Mouse (Mus musculus) midbrain, embryonic 11.5 days (tissue): ENCODE measurements around the gene 4933405L10Rik. TPM values are rescaled to one million over a fixed set of nuclear protein-coding genes. Genes with fewer than 3 reads are reported as not detected.

ENCODE experiments used
- ATAC-seq: fragments of 200-750 bp; cut with Nextera tagmentation; 2 replicates; pipeline ENCODE4 v1.8.0; 2017; ENCODE audit warnings: moderate TSS enrichment, moderate library complexity; ENCODE audit not compliant: low FRiP score
- DNase-seq: peaks from one replicate; pipeline ENCODE4 v3.0.0; 2015; ENCODE audit warnings: low spot score; ENCODE audit errors: missing footprints
- H3K27ac ChIP-seq: fragments of 300-500 bp; sonication (generic); 2 replicates; pipeline ENCODE4 v1.5.1; 2014; ENCODE audit warnings: low read depth, low read length
- H3K27me3 ChIP-seq: fragments of 300-500 bp; sonication (generic); 2 replicates; pipeline ENCODE4 v1.6.1; 2014; ENCODE audit warnings: mild to moderate bottlenecking, low read length, moderate library complexity, mixed read lengths; ENCODE audit not compliant: control insufficient read depth, insufficient read depth
- H3K36me3 ChIP-seq: fragments of 300-500 bp; sonication (generic); 2 replicates; pipeline ENCODE4 v1.6.1; 2014; ENCODE audit warnings: mild to moderate bottlenecking, low read length, moderate library complexity, mixed read lengths; ENCODE audit not compliant: control insufficient read depth, insufficient read depth
- H3K4me1 ChIP-seq: fragments of 300-500 bp; sonication (generic); 2 replicates; pipeline ENCODE4 v1.6.1; 2014; ENCODE audit warnings: low read length; ENCODE audit not compliant: control insufficient read depth, insufficient read depth
- H3K4me2 ChIP-seq: fragments of 300-500 bp; sonication (generic); 2 replicates; pipeline ENCODE4 v1.6.1; 2014; ENCODE audit warnings: mild to moderate bottlenecking, moderate library complexity
- H3K4me3 ChIP-seq: fragments of 300-500 bp; sonication (generic); 2 replicates; pipeline ENCODE4 v1.5.1; 2014; ENCODE audit warnings: low read depth, low read length
- H3K9ac ChIP-seq: fragments of 300-500 bp; sonication (generic); 2 replicates; pipeline ENCODE4 v1.6.1; 2014; ENCODE audit warnings: low read length
- H3K9me3 ChIP-seq: fragments of 300-500 bp; sonication (generic); 2 replicates; pipeline ENCODE4 v1.6.1; 2016; ENCODE audit warnings: low read length; ENCODE audit not compliant: control insufficient read depth
- WGBS: fragments of 180-500 bp; shearing (Covaris S2); extraction: QIAGEN DNeasy Blood & Tissue Kit; methylation state at CpG from one replicate; pipeline ENCODE4 v1.1.7; 2014; 5-methylcytosine and 5-hydroxymethylcytosine counted together
- polyA plus RNA-seq: library from polyadenylated mRNA; unstranded; fragments of >200 nt; fragmentation: Nextera tagmentation; extraction: Ambion mirVana; gene quantifications from 2 replicates; pipeline ENCODE4 v1.2.1, GENCODE M21; 2014

4933405L10Rik gene
- not detected in 2 replicates for polyA plus RNA-seq

DNA sequence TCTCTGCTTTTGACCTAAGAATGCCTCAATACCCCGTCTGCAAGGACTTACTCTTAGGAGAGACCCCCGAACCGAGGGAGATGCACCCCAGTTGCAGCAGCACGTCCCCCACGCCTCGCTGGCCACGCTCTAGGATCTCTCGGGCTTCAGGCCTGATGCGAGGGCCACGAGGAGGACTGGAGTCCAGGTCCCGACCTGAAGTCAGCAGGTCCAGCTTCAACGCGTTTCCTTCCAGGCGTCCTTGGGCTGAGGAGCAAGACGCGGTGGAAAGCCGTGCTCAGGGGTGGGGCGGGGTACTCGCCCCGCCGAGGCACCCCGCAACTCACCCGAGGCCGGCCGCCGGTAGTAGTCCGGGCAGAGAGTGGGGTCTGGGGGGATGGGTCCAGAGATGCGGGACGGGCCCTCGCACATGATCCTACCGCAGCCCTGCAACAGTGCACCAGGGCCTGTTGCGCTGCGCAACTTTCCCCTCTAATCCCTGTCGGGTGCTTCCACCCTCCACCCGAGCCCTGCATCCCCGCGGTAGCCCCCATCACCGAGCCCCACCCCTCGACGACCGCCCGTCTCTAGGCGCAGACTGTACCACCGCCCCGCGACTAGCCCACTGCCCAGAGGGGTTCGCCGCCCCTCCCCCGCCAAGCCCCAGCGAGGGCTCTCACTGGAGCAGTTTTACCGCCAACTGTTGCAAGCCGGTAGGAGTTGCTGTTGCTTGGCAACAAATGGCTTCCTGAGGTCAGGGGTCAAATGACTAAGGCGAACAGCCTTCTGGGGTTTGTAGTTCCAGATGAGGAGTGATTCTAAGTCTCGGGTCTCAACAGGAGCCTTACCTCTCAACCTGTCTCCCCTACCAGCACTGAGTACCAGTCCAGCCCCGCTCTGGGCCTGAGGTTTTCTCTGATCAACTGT is at the start of gene 4933405L10Rik, which contains the start of gene Enkd1:
TSS of gene 4933405L10Rik (plus strand) at position 158 of the 906 bp plus-strand sequence.
TSS of gene Enkd1 (minus strand) at position 713 of the 906 bp plus-strand sequence.
- Histone ChIP-seq H3K36me3 (peaks cover 5% of the 10 kb centered on the region; the same call in 1 of the 2 replicates), H3K9me3 (no peaks in the 10 kb centered on the region), H3K4me3 (peak within 1 kb of the TSS; percentile 76), H3K27me3 (no peaks in the 10 kb centered on the region), H3K4me1 (peaks cover 14% of the 10 kb centered on the region), H3K4me2 (peak within 1 kb of the TSS; percentile 93), H3K27ac (no peak within 1 kb of the TSS; the same call in 1 of the 2 replicates), H3K9ac (peak within 1 kb of the TSS; percentile 84)
- under 1% methylated on average over 55 of the region's 55 CpGs for WGBS
- DNase-seq (peak; percentile 99), ATAC-seq (peak; percentile 94)

- no peaks in the 10 kb centered on the region for H3K27me3 ChIP-seq
- H3K4me2 ChIP-seq = no peak overlapping the region
- no peak overlapping the region for H3K27ac ChIP-seq
- no peak overlapping the region for H3K4me3 ChIP-seq
- no peak for DNase-seq
- H3K4me1 ChIP-seq = no peaks in the 10 kb centered on the region
- 77% methylated on average over 3 of the region's 3 CpGs for WGBS
- H3K9me3 ChIP-seq = no peaks in the 10 kb centered on the region
- H3K9ac ChIP-seq = no peak overlapping the region
- H3K36me3 ChIP-seq = peaks cover 11% of the 10 kb centered on the region
- ATAC-seq = no peak
Measured at GRCm38 (mm10) chr8:105661167-105661566, 46.3 kb upstream of the 4933405L10Rik start.

GRCm38 (mm10) chr8:105677891-105678290 is 29.6 kb upstream of the 4933405L10Rik start:
- Histone ChIP-seq H3K27me3 (no peaks in the 10 kb centered on the region), H3K9me3 (no peaks in the 10 kb centered on the region), H3K27ac (no peak overlapping the region), H3K4me2 (no peak overlapping the region), H3K4me1 (no peaks in the 10 kb centered on the region), H3K4me3 (no peak overlapping the region), H3K36me3 (peaks cover 40% of the 10 kb centered on the region), H3K9ac (no peak overlapping the region)
- ATAC-seq = no peak
- DNase-seq = no peak
- WGBS = 91% methylated on average over 1 of the region's 1 CpGs

DNA sequence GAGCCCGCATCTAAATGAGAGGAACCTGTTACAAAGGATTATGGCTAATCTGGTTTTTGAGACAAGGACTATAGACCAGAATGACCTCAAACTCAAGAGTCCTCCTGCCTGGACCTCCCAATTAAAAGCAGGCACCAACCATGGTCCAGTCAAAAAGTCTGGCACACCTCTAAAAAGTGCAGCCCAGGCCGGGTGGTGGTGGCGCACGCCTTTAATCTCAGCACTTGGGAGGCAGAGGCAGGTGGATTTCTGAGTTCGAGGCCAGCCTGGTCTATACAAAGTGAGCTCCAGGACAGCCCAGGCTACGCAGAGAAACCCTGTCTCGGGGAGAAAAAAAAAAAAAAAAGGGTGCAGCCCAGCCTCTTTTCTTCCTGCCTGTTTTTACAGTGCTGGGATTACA is 22.1 kb upstream of the 4933405L10Rik start:
- H3K27ac ChIP-seq = no peak overlapping the region
- ATAC-seq (no peak), DNase-seq (no peak)
- 84% methylated on average over 7 of the region's 7 CpGs for WGBS
- no peak overlapping the region for H3K4me3 ChIP-seq
- no peak overlapping the region for H3K9ac ChIP-seq
- no peaks in the 10 kb centered on the region; the same call in 1 of the 2 replicates for H3K27me3 ChIP-seq
- H3K36me3 ChIP-seq = peaks cover 14% of the 10 kb centered on the region
- no peaks in the 10 kb centered on the region for H3K9me3 ChIP-seq
- H3K4me1 ChIP-seq = no peaks in the 10 kb centered on the region
- H3K4me2 ChIP-seq = no peak overlapping the region

- Histone ChIP-seq H3K27ac (no peak within 1 kb of the TSS), H3K36me3 (peaks cover 11% of the 10 kb centered on the region), H3K4me2 (no peak within 1 kb of the TSS), H3K9me3 (no peaks in the 10 kb centered on the region), H3K4me3 (no peak within 1 kb of the TSS), H3K4me1 (no peaks in the 10 kb centered on the region), H3K27me3 (no peaks in the 10 kb centered on the region; the same call in 1 of the 2 replicates), H3K9ac (0 out of 2 replicates have a peak within 1 kb of the TSS, but pooled peaks have one; percentile 9)
- peak; percentile 40; the same call in 1 of the 2 replicates for ATAC-seq
- WGBS = 15% methylated on average over 26 of the region's 26 CpGs
- DNase-seq = peak; percentile 93
Measured at GRCm38 (mm10) chr8:105685796-105686308, 21.6 kb upstream of the 4933405L10Rik start, which contains the start of gene Carmil2. Gene Carmil2 (plus strand): TSS chr8:105686274.

GRCm38 (mm10) chr8:105686551-105686950 is 20.9 kb upstream of the 4933405L10Rik start:
- ATAC-seq = no peak
- Histone ChIP-seq H3K9ac (no peak overlapping the region), H3K9me3 (no peaks in the 10 kb centered on the region), H3K4me1 (no peaks in the 10 kb centered on the region), H3K36me3 (peaks cover 7% of the 10 kb centered on the region), H3K27me3 (no peaks in the 10 kb centered on the region; the same call in 1 of the 2 replicates), H3K4me2 (no peak overlapping the region), H3K4me3 (no peak overlapping the region), H3K27ac (no peak overlapping the region)
- no peak for DNase-seq
- 70% methylated on average over 6 of the region's 6 CpGs for WGBS

DNA sequence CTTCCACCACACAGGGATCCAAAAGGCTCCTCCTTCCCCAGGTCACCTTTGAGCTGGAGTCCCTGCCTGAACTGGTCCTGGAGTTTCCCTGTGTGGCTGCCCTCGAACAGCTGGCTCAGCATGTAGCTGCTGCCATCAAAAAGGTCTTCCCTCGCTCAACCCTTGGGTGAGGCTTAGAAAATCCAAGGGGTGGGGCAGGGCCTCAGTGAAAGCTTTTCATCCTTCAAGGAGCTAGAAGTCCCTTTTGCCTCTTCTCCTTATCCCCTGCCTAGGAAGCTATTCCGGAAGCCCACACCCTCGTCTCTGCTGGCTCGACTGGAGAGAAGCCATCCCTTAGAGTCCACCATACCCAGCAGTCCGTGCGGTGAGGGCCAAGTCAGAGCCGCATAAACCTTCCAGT is 19.9 kb upstream of the 4933405L10Rik start:
- H3K9me3 ChIP-seq = no peaks in the 10 kb centered on the region
- H3K27ac ChIP-seq = no peak overlapping the region
- no peak overlapping the region for H3K9ac ChIP-seq
- DNase-seq (no peak), ATAC-seq (no peak)
- H3K4me2 ChIP-seq = no peak overlapping the region
- H3K4me1 ChIP-seq = no peaks in the 10 kb centered on the region
- H3K27me3 ChIP-seq = no peaks in the 10 kb centered on the region; the same call in 1 of the 2 replicates
- 57% methylated on average over 8 of the region's 8 CpGs for WGBS
- H3K36me3 ChIP-seq = peaks cover 3% of the 10 kb centered on the region; the same call in 1 of the 2 replicates
- no peak overlapping the region for H3K4me3 ChIP-seq

- no peak overlapping the region for H3K4me2 ChIP-seq
- H3K4me3 ChIP-seq = no peak overlapping the region
- WGBS = 66% methylated on average over 14 of the region's 14 CpGs
- no peak for DNase-seq
- H3K27ac ChIP-seq = no peak overlapping the region
- no peaks in the 10 kb centered on the region; the same call in 1 of the 2 replicates for H3K27me3 ChIP-seq
- H3K9ac ChIP-seq = no peak overlapping the region
- no peaks in the 10 kb centered on the region for H3K4me1 ChIP-seq
- peaks cover 5% of the 10 kb centered on the region; the same call in 1 of the 2 replicates for H3K9me3 ChIP-seq
- H3K36me3 ChIP-seq = peaks cover 3% of the 10 kb centered on the region; the same call in 1 of the 2 replicates
- ATAC-seq = no peak
Measured at GRCm38 (mm10) chr8:105688242-105688752, 19.2 kb upstream of the 4933405L10Rik start.
